Mouse (Mus musculus) ES-Bruce4 (cell line): ENCODE data around the gene Myo3b.

Experiments
- CTCF ChIP-seq: IDR thresholded peaks from one replicate; pipeline ENCODE4 v1.8.1; 2011; ENCODE audit warnings: low read depth, low read length
- EP300 ChIP-seq: IDR thresholded peaks from 2 replicates; pipeline ENCODE4 v1.6.1; 2011; ENCODE audit warnings: low read depth, low read length; ENCODE audit not compliant: insufficient read depth

- TF ChIP-seq EP300 (no peak), CTCF (no peak)
Observed at GRCm38 (mm10) chr2:70018236-70018635, 20.7 kb upstream of the Myo3b start.
